Mouse (Mus musculus) central nervous system, embryonic 11.5 days (tissue): Measurements from ENCODE around the gene Defb46. TPM values are rescaled to one million over a fixed set of nuclear protein-coding genes. Genes with fewer than 3 reads are reported as not detected.

Source experiments
- polyA plus RNA-seq: library from polyadenylated mRNA; depleted of rRNA; stranded (reverse); fragments of >200 nt; gene quantifications from 2 replicates; pipeline ENCODE4 v1.2.3, GENCODE M21; 2012; rRNA removed

The Defb46 gene
- polyA plus RNA-seq = not detected in 2 replicates

GRCm38 (mm10) chr8:19239616-19240015 lies at the start of gene Defb46:
TSS of gene Defb46 (plus strand) at chr8:19239916.

GRCm38 (mm10) chr8:19225161-19225560 lies 14.6 kb upstream of the Defb46 start, which contains the start of gene Defb6:
TSS of gene Defb6 (plus strand) at chr8:19225478.

GRCm38 (mm10) chr8:19247280-19247679 lies 7.6 kb downstream of the Defb46 start, which contains the start of gene Defb5:
TSS of gene Defb5 (plus strand) at chr8:19247580.

Other genes with a start within 250 kb of the Defb46 start
- not detected in 2 replicates for gene Defb37, start 248.9 kb upstream of the Defb46 start, polyA plus RNA-seq
- not detected in 2 replicates for gene Defb38, start 213.3 kb upstream of the Defb46 start, polyA plus RNA-seq
- gene Defb39, start 175.1 kb upstream of the Defb46 start, polyA plus RNA-seq = not detected in 2 replicates
- gene Defb12, start 125.1 kb upstream of the Defb46 start, polyA plus RNA-seq = not detected in 2 replicates
- gene Defb34, start 116.2 kb upstream of the Defb46 start, polyA plus RNA-seq = not detected in 2 replicates
- not detected in 2 replicates for gene Gm45826, start 99.1 kb upstream of the Defb46 start, polyA plus RNA-seq
- gene Defb14, start 45.6 kb upstream of the Defb46 start, polyA plus RNA-seq = not detected in 2 replicates
- gene Defb4, start 41.2 kb upstream of the Defb46 start, polyA plus RNA-seq = not detected in 2 replicates
- not detected in 2 replicates for gene Defb6, start 14.4 kb upstream of the Defb46 start, polyA plus RNA-seq
- gene Defb5, start 7.7 kb downstream of the Defb46 start, polyA plus RNA-seq = not detected in 2 replicates
- gene Defb3, start 53.4 kb downstream of the Defb46 start, polyA plus RNA-seq = not detected in 2 replicates
- not detected in 2 replicates for gene Defb8, start 207.7 kb downstream of the Defb46 start, polyA plus RNA-seq